Mouse (Mus musculus) regulatory T cell (primary cell): Measurements from ENCODE around the gene E130308A19Rik.

Source experiments
- in situ Hi-C: fragments of 300-600 bp; cut with MboI, MseI; formaldehyde crosslinking; loops from one replicate; pipeline ENCODE4 v1.15.1; 2025; ENCODE audit warnings: high pct_unique_total_duplicates

The E130308A19Rik gene

DNA sequence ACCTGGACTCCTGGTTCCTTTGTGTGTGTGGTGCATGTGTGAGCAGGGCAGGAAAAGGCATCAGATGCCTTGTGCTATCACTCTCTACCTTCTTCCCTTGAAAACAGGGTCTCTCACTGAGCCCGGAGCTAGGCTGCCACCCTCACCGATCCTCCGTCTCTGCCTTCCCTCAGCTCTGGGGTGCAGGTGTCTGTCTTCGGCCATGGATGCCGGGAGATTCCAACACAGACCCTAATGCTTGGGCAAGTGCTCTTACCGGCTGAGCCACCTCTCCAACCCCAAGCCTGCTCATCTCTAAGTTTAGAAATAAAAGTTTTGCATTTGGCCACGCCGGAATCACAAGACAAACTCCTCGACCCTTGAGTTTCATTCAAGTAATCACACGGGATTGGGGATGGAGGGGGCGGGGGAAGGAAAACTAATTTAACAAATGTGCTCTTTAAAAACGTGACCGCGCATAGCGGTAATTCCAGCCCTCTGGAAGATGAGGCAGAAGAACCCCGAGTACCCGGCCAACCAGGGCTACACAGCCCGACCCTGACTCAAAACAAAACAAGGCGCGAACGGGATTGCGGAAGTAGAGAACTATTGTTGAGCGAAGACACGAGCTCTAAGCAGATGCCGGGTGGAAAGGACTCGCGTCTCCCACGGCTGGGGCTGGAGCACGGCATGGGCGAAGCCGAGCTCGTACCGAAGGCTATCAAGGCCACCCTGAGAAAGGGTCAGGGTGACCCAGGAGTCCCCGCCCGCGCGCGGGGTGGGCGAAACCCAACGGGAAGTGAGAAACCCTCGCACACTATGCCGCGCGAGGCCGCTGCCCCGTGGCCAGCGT, 157.1 kb downstream of the E130308A19Rik start:
- in situ Hi-C loops: no loop called here

DNA sequence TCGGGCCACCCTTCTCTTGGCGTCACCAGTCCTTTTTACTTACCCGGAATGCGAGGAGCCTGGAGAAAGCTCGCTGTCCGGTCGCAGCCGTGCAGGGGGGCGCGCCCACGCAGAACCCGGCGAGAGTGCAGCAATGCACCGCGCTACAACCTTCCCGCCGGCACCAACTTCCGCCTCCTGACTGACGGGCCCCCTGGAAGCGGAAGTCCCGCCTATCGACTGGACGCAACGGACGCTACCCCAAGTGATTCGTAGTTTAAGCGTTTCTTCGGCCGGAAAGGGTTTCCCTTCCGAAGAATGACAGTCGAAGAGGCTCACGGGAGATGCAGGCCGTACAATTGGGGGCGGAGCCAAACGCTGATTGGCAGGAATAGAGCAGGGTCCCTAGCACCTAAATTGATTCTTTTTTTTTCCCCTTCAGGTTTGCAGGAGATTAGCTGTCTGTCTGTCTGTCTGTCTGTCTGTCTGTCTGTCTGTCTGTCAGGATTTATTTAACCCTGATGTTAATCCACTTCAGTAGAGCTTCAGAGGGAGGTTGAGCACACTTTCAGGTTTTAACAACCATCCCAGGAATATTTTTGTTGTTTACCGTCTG, 157.8 kb downstream of the E130308A19Rik start:
- in situ Hi-C loops: no loop called here

DNA sequence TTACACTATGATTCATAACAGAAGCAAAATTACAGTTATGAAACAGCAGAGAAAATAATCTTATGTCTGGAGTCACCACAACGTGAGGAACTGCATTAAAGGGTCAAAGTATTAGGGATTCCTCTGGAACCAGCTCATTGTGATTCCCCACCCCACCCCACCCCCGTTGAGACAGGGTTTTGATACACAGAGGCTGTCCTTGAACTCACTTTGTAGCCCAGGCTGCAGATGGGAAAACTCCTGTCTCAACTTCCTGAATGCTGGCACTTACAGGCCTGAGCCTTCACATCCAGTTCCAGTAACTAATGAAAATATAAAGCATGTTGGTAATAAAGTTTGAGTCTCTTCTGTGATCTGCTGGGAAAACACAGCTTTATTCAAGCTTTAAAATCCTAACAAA, 159.4 kb downstream of the E130308A19Rik start:
- in situ Hi-C loops: no loop called here

DNA sequence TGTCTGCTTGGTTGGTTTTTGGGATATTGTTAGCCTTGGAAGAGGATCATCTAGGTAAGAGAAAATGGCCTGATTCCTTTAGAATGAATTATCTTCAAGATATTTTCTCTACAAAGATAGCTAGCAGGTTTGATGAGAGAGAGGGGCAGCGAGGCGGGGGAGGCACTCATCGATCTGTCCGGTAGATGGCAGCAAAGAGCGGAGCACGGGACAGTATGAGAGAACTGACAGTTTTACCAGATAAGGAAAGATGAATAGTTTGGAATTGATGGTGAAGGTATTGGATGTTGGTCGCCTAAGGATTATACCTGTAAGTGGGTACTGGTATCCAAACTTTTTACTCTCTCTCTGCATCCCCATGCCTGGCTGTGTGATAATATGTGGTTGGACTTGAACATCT, 160.7 kb downstream of the E130308A19Rik start:
- in situ Hi-C loops: no loop called here

- in situ Hi-C loops: no loop called here
Observed at GRCm38 (mm10) chr4:59787126-59787525, 161.1 kb downstream of the E130308A19Rik start.

- in situ Hi-C loops: no loop called here
Observed at GRCm38 (mm10) chr4:59789015-59789414, 163.0 kb downstream of the E130308A19Rik start.

GRCm38 (mm10) chr4:59793626-59794025, 167.6 kb downstream of the E130308A19Rik start:
- in situ Hi-C loops: loop anchor here (5.0 kb wide), 1 partner anchor 54 kb away; no protein-coding TSS in a partner anchor

GRCm38 (mm10) chr4:59794116-59794515, 168.1 kb downstream of the E130308A19Rik start:
- in situ Hi-C loops: loop anchor here (5.0 kb wide), 1 partner anchor 53 kb away; no protein-coding TSS in a partner anchor

DNA sequence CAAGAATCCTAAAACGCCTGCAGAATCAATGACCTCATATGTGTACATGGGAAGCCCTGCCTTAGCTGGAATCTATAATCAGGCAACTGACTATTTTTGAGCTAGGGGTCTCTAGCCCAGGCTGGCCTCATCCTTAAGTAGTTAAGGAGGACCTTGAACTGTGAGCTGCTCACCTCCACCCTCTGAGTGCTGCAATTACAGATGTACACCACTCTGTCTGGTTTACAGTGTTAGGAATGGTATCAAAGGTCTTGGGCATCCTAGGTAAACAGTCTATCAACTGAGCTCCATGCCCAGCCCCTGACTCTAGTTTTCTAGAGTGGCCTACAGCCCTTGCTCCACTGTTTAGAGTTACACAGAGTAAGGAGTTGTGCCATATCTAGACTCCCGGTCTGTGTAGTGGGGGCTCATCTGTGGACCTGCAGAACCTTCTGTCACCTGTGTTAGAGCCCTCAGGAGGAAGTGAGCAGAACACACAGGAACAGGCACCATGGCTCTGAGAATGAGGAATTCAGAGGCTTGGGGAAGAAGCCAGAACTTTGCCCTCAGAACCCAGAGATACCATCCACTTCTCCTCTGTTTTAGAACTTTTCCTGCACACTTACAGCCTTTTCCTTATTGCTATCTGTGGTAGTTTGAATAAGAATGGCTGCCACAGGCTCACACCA, 169.9 kb downstream of the E130308A19Rik start:
- in situ Hi-C loops: no loop called here

DNA sequence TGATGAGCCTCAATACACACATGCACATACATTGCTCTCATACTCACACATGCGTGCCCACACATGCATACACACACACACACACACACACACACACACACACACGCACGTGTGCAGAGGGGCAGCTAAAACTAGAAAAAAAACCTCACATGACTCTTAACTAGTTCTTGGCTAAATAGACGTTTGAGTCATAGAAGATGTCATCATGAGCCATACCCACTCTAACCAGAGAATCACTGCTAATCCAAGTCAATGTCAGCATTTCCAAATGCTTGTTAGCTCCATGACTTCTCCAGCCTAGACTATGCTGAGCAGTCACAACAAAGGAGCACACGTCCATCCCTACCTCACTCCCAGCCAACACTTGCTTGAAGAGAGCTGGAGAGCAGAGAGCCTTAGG, 174.2 kb downstream of the E130308A19Rik start:
- in situ Hi-C loops: no loop called here

GRCm38 (mm10) chr4:59801489-59801888, 175.5 kb downstream of the E130308A19Rik start, which contains the start of gene Inip:
Gene Inip, minus strand, starts transcription at chr4:59801589.
- in situ Hi-C loops: no loop called here

DNA sequence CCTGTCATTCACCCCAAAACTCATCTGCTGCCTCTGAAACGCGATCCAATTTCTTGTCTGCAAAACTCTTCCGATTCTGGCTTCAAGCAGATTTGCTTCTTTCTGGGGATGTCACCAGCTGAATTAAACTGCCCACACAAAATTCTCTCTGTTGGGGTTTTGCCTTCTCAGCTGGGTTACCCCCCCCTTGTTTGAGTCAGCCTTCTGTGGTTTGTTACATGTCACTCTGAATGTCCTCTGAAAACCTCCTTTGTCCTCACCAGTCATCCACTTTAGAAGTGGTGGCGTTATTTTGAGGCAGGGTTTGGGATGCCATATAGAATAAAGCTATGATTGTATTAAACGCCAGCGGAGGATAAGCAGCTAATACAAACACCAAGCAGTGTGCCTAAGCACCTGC, 176.1 kb downstream of the E130308A19Rik start:
- in situ Hi-C loops: no loop called here

GRCm38 (mm10) chr4:59802792-59803191, 176.8 kb downstream of the E130308A19Rik start:
- in situ Hi-C loops: no loop called here

GRCm38 (mm10) chr4:59803358-59803757, 177.3 kb downstream of the E130308A19Rik start:
- in situ Hi-C loops: no loop called here

GRCm38 (mm10) chr4:59804754-59805153, 178.7 kb downstream of the E130308A19Rik start:
- in situ Hi-C loops: no loop called here

- in situ Hi-C loops: no loop called here
Observed at GRCm38 (mm10) chr4:59805181-59805967, 179.4 kb downstream of the E130308A19Rik start, which contains the start of gene Snx30. Gene Snx30, plus strand, starts transcription at chr4:59805840.

DNA sequence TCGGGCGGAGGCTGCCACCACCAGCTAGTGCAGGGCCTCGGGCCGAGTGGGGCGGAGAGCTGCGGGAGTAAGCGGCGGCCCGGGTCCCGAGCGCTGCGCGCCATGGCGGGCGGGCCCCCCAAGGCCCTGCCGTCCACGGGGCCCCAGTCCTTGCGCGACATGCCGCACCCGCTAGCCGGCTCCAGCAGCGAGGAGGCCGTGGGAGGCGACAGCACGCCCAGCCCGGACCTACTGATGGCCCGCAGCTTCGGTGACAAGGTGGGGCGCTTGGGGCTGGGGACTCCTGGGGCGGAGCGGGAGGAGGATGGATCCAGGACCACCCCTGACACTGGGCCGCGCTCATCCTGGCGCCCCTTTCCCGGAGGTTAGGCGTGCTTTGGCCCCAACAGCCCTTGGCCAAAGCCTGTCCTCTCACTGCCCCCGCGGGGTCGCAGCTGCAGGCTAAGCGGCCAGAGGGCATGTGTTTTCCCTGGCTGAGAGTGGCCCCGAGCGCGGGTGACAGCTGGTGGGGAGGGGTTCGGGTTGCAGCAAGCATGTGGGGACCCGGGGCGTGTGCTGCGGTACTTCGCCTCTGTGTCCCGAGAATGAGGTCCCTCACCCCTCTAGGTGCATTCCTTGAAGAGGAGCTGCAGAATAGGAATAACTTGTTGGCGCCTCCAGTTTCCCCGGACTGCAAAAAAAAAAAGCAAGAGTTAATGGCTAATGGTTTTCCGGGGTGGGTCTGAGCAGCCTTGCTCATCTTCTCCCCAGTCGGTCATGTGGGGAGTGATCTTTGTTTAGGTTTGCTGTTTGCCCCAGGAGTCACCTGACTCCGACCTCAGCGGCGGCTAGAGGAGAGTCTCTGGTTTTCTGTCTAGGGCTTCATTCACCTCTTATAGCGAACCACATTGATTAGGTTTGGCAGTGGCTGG, 180.2 kb downstream of the E130308A19Rik start:
- in situ Hi-C loops: no loop called here

DNA sequence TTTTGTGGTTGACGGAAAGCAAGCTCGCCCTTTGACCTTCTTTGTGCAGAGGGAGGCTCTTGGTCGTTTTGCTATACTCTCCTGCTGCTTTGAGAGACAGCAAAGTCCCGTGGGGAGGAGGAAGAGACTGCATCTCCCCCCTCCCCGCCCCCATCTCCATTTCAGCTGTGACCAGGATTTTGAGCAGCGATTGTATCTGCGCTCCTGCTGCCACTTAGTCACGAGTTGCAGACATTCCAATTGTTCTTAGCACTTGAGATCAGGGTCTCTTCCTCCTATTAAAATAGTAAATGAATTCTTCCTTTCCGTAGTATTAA, 180.8 kb downstream of the E130308A19Rik start:
- in situ Hi-C loops: no loop called here

DNA sequence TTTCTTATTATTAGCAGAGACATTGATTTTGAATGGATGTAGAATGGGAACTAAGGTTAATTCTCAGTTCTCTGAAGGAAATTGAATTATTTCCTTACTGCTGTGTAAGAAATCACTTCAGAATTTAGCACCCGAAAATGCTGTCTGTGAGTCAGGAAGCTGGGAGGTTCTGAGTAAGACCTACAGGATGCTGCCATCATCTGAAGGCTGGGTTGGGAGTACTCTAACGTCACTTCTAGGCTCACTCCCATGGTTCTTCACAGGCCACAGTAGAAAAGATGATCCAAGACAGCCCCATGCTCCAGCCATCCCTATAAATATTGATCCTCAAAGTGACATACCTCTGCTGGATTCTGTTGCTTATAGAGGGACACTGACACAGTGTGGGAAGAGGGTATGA, 181.5 kb downstream of the E130308A19Rik start:
- in situ Hi-C loops: no loop called here

DNA sequence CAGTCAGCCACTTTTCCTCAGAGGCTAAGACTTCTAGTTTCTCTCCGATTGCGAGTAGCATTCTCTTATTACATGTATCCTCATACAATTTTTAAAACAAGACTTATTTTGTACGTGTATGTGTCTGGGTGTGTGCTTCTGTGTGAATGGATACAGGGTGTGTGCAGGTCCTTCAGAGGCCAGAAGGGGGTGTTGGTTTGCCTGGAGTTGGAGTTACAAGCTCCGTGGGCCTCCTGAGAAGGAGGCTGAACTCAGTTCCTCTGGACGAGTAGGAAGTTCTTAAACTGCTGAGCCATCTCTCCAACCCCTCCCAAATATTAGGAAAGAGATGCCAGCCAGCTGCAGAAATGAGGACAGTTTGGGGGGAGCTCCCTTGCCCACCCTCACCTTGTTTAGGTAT, 182.4 kb downstream of the E130308A19Rik start:
- in situ Hi-C loops: no loop called here
